Mouse (Mus musculus) c-Kit-positive CD71-positive TER-119-positive erythroid progenitor cells, embryonic 14.5 days (primary cell): ENCODE results near the gene Ppp1r3c.

Experiments
- DNase-seq: peaks from one replicate; pipeline ENCODE4 v3.0.0-alpha.2; 2013; ENCODE audit warnings: low spot score

Ppp1r3c gene

GRCm38 (mm10) chr19:36721139-36721538 lies 15.3 kb downstream of the Ppp1r3c start:
- no peak for DNase-seq

DNA sequence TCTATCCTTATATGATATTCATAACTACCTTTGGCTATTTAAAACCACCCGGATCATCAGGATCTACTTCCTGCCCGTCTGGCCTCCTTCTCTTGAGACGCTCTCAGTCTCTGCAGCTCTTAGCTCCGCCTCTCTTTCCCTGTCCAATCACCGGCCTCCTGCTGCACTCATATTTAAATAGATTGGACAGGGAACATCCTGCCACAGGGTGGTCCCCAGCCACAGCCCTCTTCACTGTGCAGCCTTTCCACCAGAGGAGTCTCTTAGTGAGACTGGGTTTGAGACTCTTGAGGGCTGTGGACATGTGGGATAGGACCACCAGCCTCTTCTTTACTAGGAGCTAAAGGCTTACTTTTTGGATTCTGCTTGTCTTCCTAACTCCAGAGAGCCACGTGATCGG lies 20.2 kb downstream of the Ppp1r3c start:
- no peak for DNase-seq

DNA sequence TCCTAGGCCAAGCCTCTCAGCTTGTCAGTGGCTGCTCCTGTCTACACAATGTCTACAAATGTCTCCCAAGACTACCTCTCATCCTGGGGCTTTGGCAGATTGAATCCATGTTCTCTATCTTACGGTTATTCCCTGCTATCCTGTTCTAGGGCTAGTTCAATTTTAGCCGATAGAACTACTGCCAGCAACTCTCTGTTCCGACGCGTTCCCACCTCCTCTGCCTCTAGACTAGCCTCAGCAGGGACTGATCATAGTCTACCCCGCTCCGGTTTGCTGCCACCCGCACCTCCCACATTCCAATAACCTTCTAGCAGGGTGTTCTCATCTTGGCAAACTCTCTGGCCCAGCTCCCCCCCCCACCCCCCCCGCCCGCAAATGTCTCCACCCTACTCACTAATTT lies 20.9 kb downstream of the Ppp1r3c start:
- DNase-seq = no peak

DNA sequence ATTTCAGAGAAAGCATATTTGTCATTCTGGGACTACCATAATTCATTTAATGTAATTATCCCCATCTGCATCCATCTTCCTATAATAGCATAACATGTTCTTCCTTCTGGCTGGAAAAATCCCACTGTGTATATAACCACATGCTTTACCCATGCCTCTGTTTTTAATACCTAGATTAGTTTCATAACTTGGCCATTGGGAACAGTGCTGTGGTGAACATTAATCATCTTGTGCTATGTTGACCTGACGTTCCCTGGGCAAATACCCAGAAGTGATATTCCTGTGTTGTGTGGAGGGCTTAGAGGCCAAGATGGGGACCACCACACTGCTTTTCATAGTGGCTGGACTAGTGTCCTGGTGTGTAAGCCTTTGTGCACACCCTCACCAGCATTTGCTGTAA lies 22.0 kb downstream of the Ppp1r3c start:
- no peak for DNase-seq

GRCm38 (mm10) chr19:36713092-36713491 lies 23.4 kb downstream of the Ppp1r3c start:
- DNase-seq = no peak

- DNase-seq = no peak
These were observed 30.3 kb downstream of the Ppp1r3c start for GRCm38 (mm10) chr19:36706195-36706594.

- DNase-seq = no peak
These were observed 30.9 kb downstream of the Ppp1r3c start for GRCm38 (mm10) chr19:36705286-36706146.

- no peak for DNase-seq
These were observed 31.7 kb downstream of the Ppp1r3c start for GRCm38 (mm10) chr19:36704763-36705162.

GRCm38 (mm10) chr19:36701809-36702622 lies 34.4 kb downstream of the Ppp1r3c start:
- DNase-seq = no peak

GRCm38 (mm10) chr19:36701366-36701765 lies 35.1 kb downstream of the Ppp1r3c start:
- DNase-seq = no peak

GRCm38 (mm10) chr19:36700937-36701336 lies 35.5 kb downstream of the Ppp1r3c start:
- no peak for DNase-seq

DNA sequence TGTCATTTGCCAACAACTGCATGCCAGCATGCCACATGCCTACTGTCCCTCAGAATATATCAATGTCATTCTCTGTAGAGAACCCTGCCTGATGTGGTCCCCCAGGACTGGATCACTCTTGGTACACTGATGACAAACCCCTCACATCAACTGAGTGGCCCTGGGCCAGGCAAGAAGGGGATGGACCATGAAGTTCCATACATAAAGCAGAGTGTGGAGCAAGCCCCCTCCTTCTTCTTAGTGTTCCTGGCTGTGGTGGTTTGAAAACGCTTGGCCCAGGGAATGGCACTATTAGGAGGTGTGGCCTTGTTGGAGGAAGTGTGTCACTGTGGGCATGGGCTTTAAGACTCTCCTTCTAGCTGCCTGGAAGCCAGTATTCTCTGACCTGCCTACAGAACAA lies 37.3 kb downstream of the Ppp1r3c start:
- DNase-seq = no peak

DNA sequence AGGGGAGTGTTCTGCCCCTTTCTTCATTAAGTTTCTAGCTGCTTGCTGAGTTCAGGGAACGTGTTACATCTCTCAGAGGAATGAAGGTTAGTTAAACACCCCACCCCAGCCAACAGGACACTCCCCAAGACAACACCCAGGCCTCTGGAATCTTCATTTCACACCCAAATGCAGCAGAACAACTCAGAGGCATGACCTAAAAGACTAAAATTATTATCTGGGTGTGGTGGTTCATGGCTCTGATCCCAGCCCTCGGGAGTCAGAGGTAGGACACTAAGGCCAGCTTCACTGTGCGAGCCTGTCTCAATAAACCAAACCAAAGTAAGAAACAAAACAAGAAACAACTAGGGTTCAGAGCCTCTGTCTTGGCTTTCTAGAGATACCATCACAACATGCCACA lies 38.3 kb downstream of the Ppp1r3c start:
- no peak for DNase-seq

DNA sequence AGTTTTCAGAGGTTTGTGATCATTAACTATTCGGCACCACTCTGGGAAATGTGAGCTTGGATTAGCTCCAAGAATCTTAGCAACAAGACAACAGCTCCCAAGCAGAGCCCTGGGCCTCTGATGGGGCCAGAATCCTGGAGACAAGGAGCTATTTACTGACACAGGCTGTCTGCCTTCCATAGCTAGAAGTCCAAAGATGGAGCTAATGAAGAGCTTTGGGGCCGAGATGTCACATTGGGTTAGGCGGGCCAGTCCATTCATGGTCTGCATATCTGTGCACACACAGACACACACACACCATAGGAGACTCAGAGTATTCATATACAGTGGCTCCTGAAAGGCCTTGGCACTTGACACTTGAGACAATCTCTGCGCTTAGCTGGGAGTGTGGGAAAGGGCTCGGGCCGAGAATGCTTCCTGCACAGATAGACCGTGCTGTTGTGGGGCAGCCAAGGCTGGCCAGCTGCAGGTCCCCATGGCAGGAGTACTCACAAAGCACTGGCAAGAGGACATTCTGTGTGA lies 39.8 kb downstream of the Ppp1r3c start:
- no peak for DNase-seq

GRCm38 (mm10) chr19:36693530-36693929 lies 42.9 kb downstream of the Ppp1r3c start:
- DNase-seq = no peak

GRCm38 (mm10) chr19:36691941-36692340 lies 44.5 kb downstream of the Ppp1r3c start:
- DNase-seq = no peak

DNA sequence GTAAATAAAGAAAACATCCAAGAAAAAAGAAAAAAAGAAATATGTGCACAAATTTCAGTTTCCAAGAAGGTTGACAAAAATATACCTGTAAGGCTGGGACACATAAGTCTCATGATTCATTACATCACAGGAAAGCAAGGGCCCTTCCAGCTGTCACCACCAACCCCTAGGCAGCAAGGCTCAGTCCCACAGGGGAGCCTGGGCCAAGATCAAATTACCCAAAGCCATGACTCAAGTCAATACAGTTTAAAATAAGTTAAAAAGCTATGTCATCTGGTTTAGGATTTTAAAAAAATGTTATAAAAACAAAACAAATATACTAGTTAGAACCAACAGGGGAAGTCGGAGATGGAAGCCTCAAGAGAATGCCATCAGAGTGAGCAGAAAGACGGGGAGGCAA lies 45.2 kb downstream of the Ppp1r3c start:
- DNase-seq = no peak

DNA sequence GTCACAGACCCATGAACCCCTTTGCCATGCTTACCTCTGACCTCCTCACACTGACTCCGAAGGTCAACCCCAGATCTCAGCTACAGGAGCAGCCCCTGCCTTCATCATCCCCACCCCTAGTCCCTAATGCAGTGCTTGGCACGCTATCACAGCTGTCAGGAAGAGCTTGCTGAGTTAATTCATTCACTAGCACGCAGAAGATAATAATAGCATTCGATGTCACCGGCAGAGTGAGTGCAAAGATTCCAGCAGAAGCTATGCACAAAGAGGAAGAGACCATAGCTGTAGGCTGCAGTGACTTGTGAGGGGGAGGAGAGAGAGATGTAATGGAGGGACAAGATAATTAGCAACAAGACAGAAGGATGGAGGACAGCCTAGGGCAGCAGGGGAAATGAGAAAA lies 47.2 kb downstream of the Ppp1r3c start:
- no peak for DNase-seq

DNA sequence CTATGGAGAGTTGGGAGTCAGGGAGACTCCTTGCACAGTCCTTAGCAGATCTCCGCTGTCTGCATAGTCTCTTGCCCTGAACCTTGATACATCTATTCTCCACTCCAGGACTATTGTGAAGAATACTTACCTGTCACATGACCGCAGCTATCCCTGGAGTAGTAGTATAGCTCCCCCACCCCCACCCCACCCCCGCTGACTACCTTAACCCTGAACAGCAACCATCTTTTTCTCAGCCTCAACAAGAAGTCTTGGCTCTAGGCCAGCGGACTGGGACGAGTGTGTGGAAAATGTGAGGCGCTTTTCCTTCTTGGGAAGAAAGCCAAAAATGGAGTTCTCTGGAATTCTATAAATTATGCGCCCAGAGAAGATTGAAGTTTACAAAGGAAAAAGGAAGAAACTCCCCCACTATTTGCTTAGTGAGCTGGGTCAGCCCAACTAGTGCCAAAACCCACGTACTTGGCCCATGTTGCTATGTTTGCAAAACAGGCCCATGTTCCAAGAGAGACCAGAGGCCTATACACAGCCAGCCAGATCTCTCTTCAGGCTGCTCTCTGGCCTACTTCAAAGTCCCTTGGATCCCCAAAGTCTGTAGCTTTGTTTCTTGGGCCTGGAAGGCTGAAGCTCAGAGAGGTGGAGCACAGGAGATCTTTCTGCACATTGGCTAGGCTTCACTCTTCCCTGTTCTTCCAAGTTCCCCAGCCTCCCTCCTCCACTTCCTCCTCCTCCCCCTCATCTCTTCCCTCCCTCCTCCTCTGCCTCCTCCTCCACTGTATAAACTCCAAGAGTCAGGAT lies 48.4 kb downstream of the Ppp1r3c start:
- no peak for DNase-seq

- DNase-seq = no peak
These were observed 49.4 kb downstream of the Ppp1r3c start for GRCm38 (mm10) chr19:36687044-36687443.

DNA sequence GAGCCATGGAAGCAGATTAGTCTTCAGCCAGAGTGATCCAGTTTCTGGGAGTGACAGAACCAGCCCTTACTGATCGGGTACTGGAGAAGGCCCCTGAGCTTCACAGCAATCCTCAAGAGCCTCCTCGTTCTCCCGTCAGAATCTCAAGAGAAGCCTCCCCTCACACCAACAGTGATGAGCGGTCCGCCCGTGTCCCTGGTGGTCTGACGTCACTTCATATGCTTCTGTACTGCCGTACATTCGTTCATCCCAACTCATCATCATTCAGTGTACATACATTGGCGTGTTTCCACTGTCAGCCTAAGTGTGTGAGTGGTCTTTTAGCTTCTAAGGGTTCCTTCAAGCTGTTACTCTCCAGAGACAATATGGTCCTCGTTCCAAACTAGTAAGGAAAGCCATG lies 50.4 kb downstream of the Ppp1r3c start:
- no peak for DNase-seq

DNA sequence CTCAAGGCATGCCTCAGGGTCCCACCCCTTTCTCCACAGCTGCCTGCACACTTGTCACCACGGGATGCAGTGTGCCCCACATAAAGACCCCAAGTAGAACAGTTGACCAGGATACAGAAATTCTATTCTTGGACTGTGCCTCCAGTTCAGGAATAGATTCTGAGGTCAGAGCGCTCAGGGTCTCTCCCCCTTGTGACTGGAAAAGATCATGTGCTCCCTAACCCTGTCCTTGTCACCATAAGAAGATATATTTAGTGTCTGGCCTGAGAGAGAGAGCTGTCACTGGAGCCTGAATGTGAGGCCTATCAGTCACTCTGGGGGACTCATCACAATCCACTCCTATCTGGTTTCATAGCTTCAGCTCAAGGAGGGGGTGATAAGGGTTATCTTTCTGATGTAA lies 53.9 kb downstream of the Ppp1r3c start:
- DNase-seq = no peak
